Mouse (Mus musculus) heart, embryonic 16.5 days (tissue): Measurements from ENCODE around the gene Gm5142. TPM values are rescaled to one million over a fixed set of nuclear protein-coding genes. Genes with fewer than 3 reads are reported as not detected.

Source experiments
- ATAC-seq: fragments of 200-750 bp; cut with Nextera tagmentation; replicated peaks from 2 replicates; pipeline ENCODE4 v1.8.0; 2017; ENCODE audit warnings: moderate number of reproducible peaks; ENCODE audit not compliant: insufficient read depth, low FRiP score; ENCODE audit errors: extremely low read depth
- H3K27ac ChIP-seq: fragments of 300-500 bp; sonication (generic); 2 replicates; pipeline ENCODE4 v1.5.1; 2014; ENCODE audit warnings: mild to moderate bottlenecking, low read length, control low read depth, moderate library complexity
- H3K27me3 ChIP-seq: fragments of 300-500 bp; sonication (generic); 2 replicates; pipeline ENCODE4 v1.6.1; 2014; ENCODE audit warnings: low read length, mixed read lengths; ENCODE audit not compliant: control insufficient read depth, insufficient read depth
- H3K36me3 ChIP-seq: fragments of 300-500 bp; sonication (generic); 2 replicates; pipeline ENCODE4 v1.6.1; 2014; ENCODE audit not compliant: control insufficient read depth, insufficient read depth
- H3K4me1 ChIP-seq: fragments of 300-500 bp; sonication (generic); 2 replicates; pipeline ENCODE4 v1.6.1; 2014; ENCODE audit warnings: low read length, mixed read lengths; ENCODE audit not compliant: control insufficient read depth, insufficient read depth
- H3K4me2 ChIP-seq: fragments of 300-500 bp; sonication (generic); 2 replicates; pipeline ENCODE4 v1.6.1; 2014; ENCODE audit warnings: low read depth, mild to moderate bottlenecking, control low read depth, low read length
- H3K4me3 ChIP-seq: fragments of 300-500 bp; sonication (generic); 2 replicates; pipeline ENCODE4 v1.5.1; 2014; ENCODE audit warnings: mild to moderate bottlenecking, control low read depth, low read length
- H3K9ac ChIP-seq: fragments of 300-500 bp; sonication (generic); 2 replicates; pipeline ENCODE4 v1.6.1; 2014; ENCODE audit warnings: low read length, control low read depth
- H3K9me3 ChIP-seq: fragments of 300-500 bp; sonication (generic); replicated peaks from 2 replicates; pipeline ENCODE4 v1.6.1; 2016; ENCODE audit warnings: low read length; ENCODE audit not compliant: control insufficient read depth
- WGBS: fragments of 180-500 bp; shearing (Covaris S2); extraction: QIAGEN DNeasy Blood & Tissue Kit; methylation state at CpG from one replicate; pipeline ENCODE4 v1.1.7; 2014; 5-methylcytosine and 5-hydroxymethylcytosine counted together
- polyA plus RNA-seq: library from polyadenylated mRNA; unstranded; fragments of >200 nt; fragmentation: Nextera tagmentation; extraction: Ambion mirVana; gene quantifications from 2 replicates; pipeline ENCODE4 v1.2.1, GENCODE M21; 2015

The Gm5142 gene
- not detected in 2 replicates for polyA plus RNA-seq

DNA sequence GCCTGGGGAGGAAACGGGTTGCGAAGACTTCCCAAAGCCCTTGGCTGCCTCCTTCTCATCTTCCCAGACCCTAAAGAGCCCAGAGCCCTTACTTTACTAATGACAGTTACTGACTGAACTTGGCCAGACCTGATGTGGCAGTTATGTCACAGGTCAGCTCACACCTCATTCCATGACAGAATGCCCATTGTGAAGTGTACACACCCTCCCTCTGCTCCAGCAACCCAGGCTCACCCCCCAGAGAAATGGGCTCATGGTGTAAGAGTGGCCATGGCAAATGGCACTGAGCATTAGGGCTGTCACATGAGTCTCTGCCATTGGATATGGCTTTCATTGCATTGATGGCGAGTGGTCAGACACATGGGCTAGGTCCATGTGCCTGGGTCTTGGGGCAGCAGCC lies at the start of gene Gm5142:
TSS of gene Gm5142 (minus strand) at position 101 of the 400 bp plus-strand sequence.
- no peak for ATAC-seq
- Histone ChIP-seq H3K9ac (no peak within 1 kb of the TSS), H3K4me1 (no peaks in the 10 kb centered on the region), H3K9me3 (no peaks in the 10 kb centered on the region), H3K36me3 (no peaks in the 10 kb centered on the region), H3K4me3 (no peak within 1 kb of the TSS), H3K27ac (no peak within 1 kb of the TSS), H3K4me2 (no peak within 1 kb of the TSS), H3K27me3 (no peaks in the 10 kb centered on the region)
- WGBS: 87% methylated on average over 3 of the region's 3 CpGs

DNA sequence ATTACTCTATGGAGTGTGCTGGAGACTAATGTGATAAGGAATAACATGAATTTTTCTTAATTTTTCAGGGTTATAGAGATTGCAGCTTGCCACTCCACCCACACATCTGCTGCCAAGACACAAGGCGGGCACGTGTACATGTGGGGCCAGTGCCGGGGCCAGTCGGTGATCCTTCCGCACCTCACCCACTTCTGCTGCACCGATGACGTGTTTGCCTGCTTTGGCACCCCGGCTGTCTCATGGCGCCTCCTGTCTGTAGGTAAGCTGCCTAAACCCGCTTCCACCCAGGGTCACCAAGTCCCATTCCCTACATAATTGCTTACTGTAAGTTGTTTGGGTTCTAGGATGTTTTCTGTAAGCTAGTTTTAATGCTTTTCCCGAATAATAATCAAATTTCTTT lies 47.7 kb upstream of the Gm5142 start:
- no peak overlapping the region for H3K9ac ChIP-seq
- no peak overlapping the region for H3K4me3 ChIP-seq
- peaks cover 24% of the 10 kb centered on the region for H3K36me3 ChIP-seq
- H3K27me3 ChIP-seq: peaks cover 20% of the 10 kb centered on the region
- ATAC-seq: no peak
- H3K9me3 ChIP-seq: no peaks in the 10 kb centered on the region
- 0 out of 2 replicates have a peak, but pooled peaks cover 2% of the 10 kb centered on the region for H3K4me1 ChIP-seq
- no peak overlapping the region for H3K4me2 ChIP-seq
- H3K27ac ChIP-seq: no peak overlapping the region
- 97% methylated on average over 11 of the region's 11 CpGs for WGBS

DNA sequence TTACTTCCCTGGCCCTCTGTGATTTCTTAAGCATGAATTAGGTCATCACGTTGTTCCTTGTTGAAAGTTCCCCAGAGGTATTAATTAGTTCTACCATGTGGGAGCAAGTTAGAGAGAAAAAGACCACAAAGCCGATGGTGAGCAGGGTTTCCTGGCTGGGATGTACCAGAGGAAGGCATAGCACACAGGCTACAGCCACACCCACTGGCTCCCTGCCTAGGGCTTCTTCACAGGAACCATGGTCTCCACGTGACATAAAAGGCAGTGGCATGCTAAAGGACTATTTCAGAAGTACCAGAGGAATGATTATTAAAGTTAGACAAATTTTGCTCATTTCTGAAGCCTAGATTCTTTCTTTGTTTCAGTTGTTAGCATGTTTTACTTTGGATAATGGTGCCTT lies 40.7 kb upstream of the Gm5142 start:
- no peaks in the 10 kb centered on the region for H3K9me3 ChIP-seq
- no peak overlapping the region for H3K27ac ChIP-seq
- peaks cover 9% of the 10 kb centered on the region for H3K27me3 ChIP-seq
- H3K36me3 ChIP-seq: peaks cover 14% of the 10 kb centered on the region
- H3K4me2 ChIP-seq: no peak overlapping the region
- WGBS: 67% methylated on average over 3 of the region's 3 CpGs
- no peak overlapping the region for H3K4me3 ChIP-seq
- ATAC-seq: no peak
- no peak overlapping the region for H3K9ac ChIP-seq
- no peaks in the 10 kb centered on the region for H3K4me1 ChIP-seq

DNA sequence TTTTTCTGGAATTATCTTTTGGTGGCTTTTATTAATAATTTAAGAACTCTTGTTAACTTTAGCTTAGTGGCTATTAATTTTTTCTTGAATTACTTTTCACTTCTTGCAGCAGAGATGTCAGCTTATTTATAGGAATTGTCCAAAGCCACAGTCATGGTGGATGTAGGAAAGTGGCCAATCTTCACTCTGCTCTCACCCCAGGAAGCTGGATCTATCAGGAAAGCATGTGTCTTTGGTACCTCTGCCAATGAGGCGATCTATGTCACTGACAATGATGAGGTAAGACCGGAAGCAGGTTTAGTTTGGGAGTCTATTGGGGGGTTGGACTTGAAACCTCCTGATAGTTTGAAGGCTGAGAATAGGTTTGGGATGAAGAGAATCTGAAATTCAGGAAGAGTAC lies 31.3 kb upstream of the Gm5142 start:
- Histone ChIP-seq H3K4me3 (no peak overlapping the region), H3K36me3 (no peaks in the 10 kb centered on the region), H3K9me3 (no peaks in the 10 kb centered on the region), H3K4me1 (no peaks in the 10 kb centered on the region), H3K9ac (no peak overlapping the region), H3K27me3 (no peaks in the 10 kb centered on the region), H3K27ac (no peak overlapping the region), H3K4me2 (no peak overlapping the region)
- 89% methylated on average over 2 of the region's 2 CpGs for WGBS
- ATAC-seq: no peak

DNA sequence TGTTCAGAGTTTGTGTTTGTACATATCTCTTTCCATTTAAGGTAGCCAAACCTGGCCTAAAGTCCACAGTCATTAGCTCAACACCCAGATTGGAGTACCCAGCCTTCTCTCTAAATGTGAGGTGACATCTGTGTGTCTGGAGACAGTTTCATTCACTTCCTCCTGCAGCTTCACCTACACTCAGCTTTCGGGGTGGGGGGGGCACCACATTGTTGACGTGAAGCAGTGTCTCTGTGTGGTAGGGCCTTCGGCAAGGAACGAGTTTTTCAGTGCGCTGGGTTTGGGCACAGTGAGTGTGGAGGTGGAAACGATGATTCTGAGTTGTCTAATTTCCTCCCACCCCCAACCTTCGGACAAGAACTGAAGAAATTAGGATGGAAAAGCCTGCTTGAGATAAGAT lies 30.5 kb upstream of the Gm5142 start:
- Histone ChIP-seq H3K9ac (no peak overlapping the region), H3K4me1 (no peaks in the 10 kb centered on the region), H3K9me3 (no peaks in the 10 kb centered on the region), H3K36me3 (no peaks in the 10 kb centered on the region), H3K27me3 (no peaks in the 10 kb centered on the region), H3K27ac (no peak overlapping the region), H3K4me3 (no peak overlapping the region), H3K4me2 (no peak overlapping the region)
- no peak for ATAC-seq
- 87% methylated on average over 7 of the region's 7 CpGs for WGBS

DNA sequence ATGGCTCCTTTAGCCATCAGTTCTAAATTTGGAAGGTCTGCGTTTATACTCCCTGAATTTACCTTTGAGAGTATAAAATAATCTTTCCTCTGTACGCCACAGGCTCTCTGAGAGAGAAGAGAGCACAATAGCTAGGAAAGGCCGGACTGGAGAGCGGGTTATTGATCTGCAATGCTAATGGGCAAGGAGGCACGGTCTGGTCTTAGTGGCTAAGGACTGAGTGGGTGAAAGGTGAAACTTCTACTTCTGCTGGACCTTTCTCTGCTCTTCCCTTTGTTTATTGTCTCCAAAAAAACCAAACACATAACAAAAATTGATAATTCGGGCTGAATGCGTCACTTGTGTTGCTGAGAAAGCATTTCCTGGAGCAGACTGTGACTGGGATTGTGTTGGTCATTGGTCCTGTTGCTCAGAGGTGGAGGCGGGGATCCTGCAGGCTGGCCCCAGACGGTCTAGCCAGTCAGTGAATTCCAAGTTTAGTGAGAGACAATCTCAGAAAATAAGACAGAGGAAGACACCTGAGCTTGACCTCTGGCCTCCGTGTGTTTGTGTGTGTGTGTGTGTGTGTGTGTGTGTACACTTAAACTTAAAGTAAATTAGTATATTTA lies 27.5 kb upstream of the Gm5142 start:
- no peak overlapping the region for H3K9ac ChIP-seq
- no peak overlapping the region for H3K4me2 ChIP-seq
- no peaks in the 10 kb centered on the region for H3K9me3 ChIP-seq
- no peaks in the 10 kb centered on the region for H3K36me3 ChIP-seq
- H3K27ac ChIP-seq: no peak overlapping the region
- no peak overlapping the region for H3K4me3 ChIP-seq
- ATAC-seq: no peak
- 74% methylated on average over 10 of the region's 10 CpGs for WGBS
- peaks cover 2% of the 10 kb centered on the region; the same call in 1 of the 2 replicates for H3K4me1 ChIP-seq
- H3K27me3 ChIP-seq: no peaks in the 10 kb centered on the region

DNA sequence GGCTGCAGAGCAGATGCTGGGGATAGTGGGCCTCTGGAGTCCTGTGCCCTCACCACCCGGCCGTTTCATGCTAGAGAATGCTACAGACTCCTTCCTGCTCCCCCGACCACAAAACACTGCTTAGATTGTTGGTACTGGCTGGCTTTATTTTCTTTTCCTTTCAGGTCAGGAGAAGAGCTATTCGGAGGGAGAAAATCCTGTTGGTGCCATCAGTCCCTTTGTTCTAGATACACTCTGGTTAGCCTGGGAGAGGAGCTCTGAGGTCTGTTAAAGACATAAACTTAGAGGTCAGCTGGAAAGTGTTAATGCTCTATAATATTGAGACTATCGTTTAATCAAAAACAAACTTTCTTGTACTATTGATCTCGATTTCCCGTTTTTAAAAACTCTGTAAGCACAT lies 26.9 kb upstream of the Gm5142 start:
- Histone ChIP-seq H3K9me3 (no peaks in the 10 kb centered on the region), H3K27me3 (no peaks in the 10 kb centered on the region), H3K9ac (no peak overlapping the region), H3K4me2 (no peak overlapping the region), H3K27ac (no peak overlapping the region), H3K36me3 (no peaks in the 10 kb centered on the region), H3K4me1 (peaks cover 2% of the 10 kb centered on the region; the same call in 1 of the 2 replicates), H3K4me3 (no peak overlapping the region)
- ATAC-seq: no peak
- WGBS: 50% methylated on average over 7 of the region's 7 CpGs

DNA sequence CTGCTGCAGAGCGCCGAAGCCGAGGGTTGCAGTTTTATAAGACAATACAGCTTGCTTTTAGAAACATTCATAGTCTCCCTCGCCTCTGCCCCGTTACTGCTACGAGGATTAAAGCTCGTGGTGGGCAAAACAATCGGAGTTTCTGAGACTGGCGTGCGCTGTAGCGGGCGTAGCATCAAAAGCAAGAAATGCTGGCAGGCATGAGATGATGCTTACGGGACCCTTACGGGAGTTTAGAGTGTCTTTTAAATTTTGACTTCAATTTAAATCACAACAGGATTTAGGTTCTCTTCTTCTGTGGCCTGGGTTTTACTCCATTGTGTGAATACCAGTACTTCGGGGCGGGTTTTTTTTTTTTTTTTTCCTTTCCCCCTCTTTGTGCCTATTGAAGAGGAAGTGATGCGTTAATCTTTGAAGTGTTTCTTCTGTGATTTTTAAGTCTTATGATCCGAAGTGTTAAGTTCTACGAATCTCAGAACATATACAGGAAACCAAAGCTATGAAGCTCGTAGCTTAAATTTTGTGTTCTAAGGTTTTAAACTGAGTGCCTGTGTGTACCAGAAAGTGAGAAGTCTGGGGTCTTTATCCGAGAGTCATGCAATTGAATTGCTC lies 23.2 kb upstream of the Gm5142 start:
- Histone ChIP-seq H3K36me3 (no peaks in the 10 kb centered on the region), H3K4me3 (peak overlapping the region; percentile 91), H3K4me1 (peaks cover 2% of the 10 kb centered on the region; the same call in 1 of the 2 replicates), H3K9ac (peak overlapping the region; percentile 94), H3K4me2 (peak overlapping the region; percentile 94), H3K27me3 (no peaks in the 10 kb centered on the region), H3K9me3 (no peaks in the 10 kb centered on the region), H3K27ac (peak overlapping the region; percentile 91)
- WGBS: 4% methylated on average over 21 of the region's 21 CpGs
- no peak for ATAC-seq

DNA sequence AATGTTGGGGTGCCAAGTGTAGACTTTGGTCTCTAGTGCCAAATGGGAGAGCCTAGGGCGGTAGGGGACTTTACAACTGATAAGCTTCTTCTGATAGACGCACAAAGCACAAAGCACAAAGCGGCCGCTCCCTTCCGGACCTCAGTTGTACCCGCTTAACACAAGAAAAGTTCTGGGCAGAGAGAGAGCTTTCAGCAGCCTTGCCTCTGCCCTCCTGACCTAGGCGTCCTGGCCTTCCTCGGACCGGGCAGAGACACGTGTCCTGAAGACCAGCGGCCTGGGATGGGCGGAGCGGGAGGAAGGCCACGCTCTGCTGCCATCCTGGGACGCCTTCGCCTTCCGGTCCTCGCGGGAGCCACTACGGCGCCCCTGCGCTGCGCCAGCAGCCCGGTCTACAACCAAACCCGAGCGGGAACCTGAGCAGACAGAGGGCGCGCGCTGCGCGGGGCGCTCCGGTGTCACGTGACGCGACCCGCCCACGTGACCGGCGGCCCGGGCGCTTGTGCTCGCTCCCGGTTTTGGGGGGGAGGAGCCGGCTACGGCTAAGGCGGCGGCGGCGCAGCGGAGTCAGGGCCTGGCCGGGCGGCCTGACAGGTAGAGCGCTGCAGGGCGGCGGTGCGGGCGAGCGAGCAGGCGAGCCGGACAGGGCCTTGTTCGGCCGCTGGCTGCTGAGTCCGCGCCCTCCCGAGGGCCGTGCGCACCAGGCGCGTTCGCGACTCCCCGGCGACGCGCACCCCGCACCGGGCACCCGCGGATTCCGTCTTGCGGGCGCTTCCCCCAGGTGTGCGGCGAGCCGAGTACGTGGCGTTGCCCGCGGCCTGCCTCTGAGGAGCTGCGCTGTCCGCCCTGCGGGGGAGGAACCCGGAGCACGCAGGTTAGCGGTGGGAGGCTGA lies 22.4 kb upstream of the Gm5142 start, which contains the start of gene Rcbtb1:
TSS of gene Rcbtb1 (plus strand) at position 499 of the 893 bp plus-strand sequence.
- Histone ChIP-seq H3K9me3 (no peaks in the 10 kb centered on the region), H3K4me2 (peak within 1 kb of the TSS; percentile 94), H3K36me3 (no peaks in the 10 kb centered on the region), H3K27ac (peak within 1 kb of the TSS; percentile 91), H3K4me1 (peaks cover 2% of the 10 kb centered on the region; the same call in 1 of the 2 replicates), H3K27me3 (no peaks in the 10 kb centered on the region), H3K9ac (peak within 1 kb of the TSS; percentile 94), H3K4me3 (peak within 1 kb of the TSS; percentile 91)
- under 1% methylated on average over 94 of the region's 96 CpGs for WGBS
- ATAC-seq: peak; percentile 92
